Mouse (Mus musculus): ENCODE data around the gene Setd7. TPM values are rescaled to one million over a fixed set of nuclear protein-coding genes. Genes with fewer than 3 reads are reported as not detected.
A peak's percentile ranks its signal among the peaks of the same experiment; 100 is the strongest.

Setd7 gene
- polyA plus RNA-seq, 1 experiment from 2014 or later, result 3.6 TPM

DNA sequence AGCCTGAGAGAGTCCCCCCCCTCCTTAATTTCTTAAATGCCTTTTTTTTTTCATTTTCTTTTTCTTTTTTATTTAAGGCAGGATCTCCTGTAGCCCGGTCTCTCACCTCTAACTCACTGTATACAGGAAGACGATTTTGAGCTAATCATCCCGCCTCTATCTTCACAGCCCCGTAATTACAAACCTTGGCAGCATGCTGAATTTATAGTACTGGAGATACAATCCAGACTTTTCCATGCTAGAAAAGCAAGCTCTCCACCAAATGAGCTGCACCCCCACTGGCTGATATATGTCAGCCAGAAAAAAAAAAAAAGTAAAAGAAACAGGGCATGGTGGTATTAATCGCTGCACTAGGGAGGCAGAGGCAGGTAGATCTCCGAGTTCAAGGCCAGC is 1.3 kb upstream of the Setd7 start:
- H3K27ac ChIP-seq (replicated peaks; ENCODE audit: low read depth, low read length), result no peak overlapping the region
- peaks cover 14% of the 10 kb centered on the region for H3K4me1 ChIP-seq (ENCODE audit: control insufficient read depth, insufficient read depth, low read length)
- peak overlapping the region; percentile 91 for H3K4me2 ChIP-seq (ENCODE audit: low read length)
- H3K27me3 ChIP-seq (ENCODE audit: control insufficient read depth, insufficient read depth, low read length), result no peaks in the 10 kb centered on the region
- no peaks in the 10 kb centered on the region for H3K36me3 ChIP-seq (ENCODE audit: control insufficient read depth, insufficient read depth, low read length)
- 77% methylated on average over 6 of the region's 6 CpGs for WGBS
- DNase-seq (no peak), ATAC-seq (ENCODE audit: low FRiP score, low TSS enrichment) (no peak)
- H3K9me3 ChIP-seq (ENCODE audit: control insufficient read depth, low read length), result no peaks in the 10 kb centered on the region
- H3K9ac ChIP-seq (replicated peaks; ENCODE audit: low read length), result no peak overlapping the region
- no peak overlapping the region for H3K4me3 ChIP-seq (replicated peaks; ENCODE audit: low read depth, low read length)

DNA sequence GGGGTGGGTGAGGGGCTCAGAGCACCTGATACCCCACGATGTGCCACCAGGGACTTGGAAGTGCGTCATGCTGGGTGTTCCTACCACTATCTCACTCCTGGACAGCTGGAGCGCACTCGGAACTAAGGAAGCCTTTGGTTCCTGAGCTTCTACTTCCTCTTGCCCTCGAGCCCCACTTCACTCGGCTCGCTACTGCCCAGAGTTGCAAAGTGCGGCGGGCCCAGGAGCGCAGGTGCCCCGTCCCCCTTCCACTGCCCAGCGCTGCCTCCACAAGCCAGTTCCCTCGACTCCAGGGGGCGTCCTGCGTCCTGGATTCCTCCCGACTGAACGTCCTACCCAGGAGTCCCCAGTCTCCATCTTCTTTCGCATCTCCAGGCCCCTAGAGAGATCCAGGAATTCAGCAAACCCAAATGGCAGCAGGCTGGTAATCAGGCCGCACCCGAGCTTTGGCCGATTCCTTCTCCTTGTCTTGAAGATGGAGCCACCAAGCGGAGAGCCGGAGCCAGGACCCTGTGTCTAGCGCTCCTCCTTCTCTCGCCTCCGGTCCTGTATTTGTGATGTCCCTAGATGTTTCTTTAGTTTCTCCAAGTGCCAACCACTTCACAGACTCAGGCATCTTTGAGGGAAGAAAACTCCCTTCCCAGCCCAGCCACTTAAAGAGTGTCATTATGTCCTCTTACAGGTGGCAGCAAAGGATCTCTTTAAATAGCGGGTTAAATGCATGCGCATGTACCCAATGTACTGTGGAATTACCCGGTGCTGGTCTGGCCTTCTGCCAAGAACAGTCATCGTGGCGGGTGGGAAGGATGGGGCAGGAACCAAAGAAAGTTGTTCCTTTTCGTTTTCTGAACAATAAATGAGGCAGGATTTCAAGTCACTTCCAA is 672 bp upstream of the Setd7 start:
- H3K36me3 ChIP-seq (ENCODE audit: control insufficient read depth, insufficient read depth, low read length), result no peaks in the 10 kb centered on the region
- H3K27me3 ChIP-seq (ENCODE audit: control insufficient read depth, insufficient read depth, low read length), result no peaks in the 10 kb centered on the region
- H3K4me3 ChIP-seq (replicated peaks; ENCODE audit: low read depth, low read length), result peak overlapping the region; percentile 86
- ATAC-seq (ENCODE audit: low FRiP score, low TSS enrichment), result peak; percentile 53
- H3K9ac ChIP-seq (replicated peaks; ENCODE audit: low read length), result peak overlapping the region; percentile 97
- under 1% methylated on average over 32 of the region's 32 CpGs for WGBS
- no peaks in the 10 kb centered on the region for H3K9me3 ChIP-seq (ENCODE audit: control insufficient read depth, low read length)
- DNase-seq, result peak; percentile 82
- H3K4me1 ChIP-seq (ENCODE audit: control insufficient read depth, insufficient read depth, low read length), result peaks cover 14% of the 10 kb centered on the region
- H3K27ac ChIP-seq (replicated peaks; ENCODE audit: low read depth, low read length), result peak overlapping the region; percentile 94
- H3K4me2 ChIP-seq (ENCODE audit: low read length), result peak overlapping the region; percentile 91

DNA sequence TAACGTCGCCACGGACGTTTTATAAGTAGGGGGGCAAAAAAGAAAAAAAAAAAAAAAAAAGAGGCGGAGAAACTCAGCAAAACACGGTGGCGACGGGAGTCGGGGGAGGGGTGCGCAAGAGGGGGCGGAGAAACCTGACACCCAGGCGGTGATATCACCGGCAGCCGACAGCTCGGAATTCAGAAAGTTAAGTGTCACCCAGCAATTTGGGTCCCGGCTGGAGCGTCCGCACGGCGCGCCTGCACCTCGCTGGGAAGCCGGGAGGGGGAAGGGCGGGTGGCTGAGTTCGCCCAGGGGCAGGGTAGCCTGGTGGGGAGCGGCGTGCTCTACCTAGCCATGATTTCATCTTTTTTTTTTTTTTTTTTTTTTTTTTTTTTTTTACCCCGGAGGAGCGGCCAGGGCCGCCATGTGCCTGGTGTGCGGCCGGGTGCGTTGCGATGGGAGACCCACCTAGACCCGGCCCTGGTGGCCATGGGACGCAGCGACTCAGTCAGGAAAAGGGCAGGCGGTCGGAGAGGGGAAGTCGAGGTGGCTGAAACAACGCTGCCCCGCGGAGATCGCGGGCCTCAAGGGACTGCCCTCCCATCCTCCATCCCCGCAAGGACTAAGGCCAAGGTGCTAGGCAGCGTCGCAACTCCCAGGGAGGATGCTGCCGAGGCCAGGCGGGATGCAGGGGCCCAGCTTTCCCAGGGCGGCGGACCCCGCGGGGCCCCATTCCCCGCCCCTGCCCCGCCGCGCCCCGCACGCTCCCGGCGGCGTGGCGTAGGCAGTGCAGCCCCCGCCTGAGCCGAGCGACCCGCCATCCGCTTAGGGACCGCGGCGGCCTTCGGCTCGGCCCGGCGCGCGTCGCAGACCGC is 857 bp downstream of the Setd7 start:
- Histone ChIP-seq H3K4me3 (replicated peaks; ENCODE audit: low read depth, low read length) (peak overlapping the region; percentile 86), H3K36me3 (ENCODE audit: control insufficient read depth, insufficient read depth, low read length) (no peaks in the 10 kb centered on the region), H3K4me1 (ENCODE audit: control insufficient read depth, insufficient read depth, low read length) (peaks cover 14% of the 10 kb centered on the region), H3K27me3 (ENCODE audit: control insufficient read depth, insufficient read depth, low read length) (no peaks in the 10 kb centered on the region), H3K9ac (replicated peaks; ENCODE audit: low read length) (peak overlapping the region; percentile 97), H3K27ac (replicated peaks; ENCODE audit: low read depth, low read length) (peak overlapping the region; percentile 94), H3K9me3 (ENCODE audit: control insufficient read depth, low read length) (no peaks in the 10 kb centered on the region), H3K4me2 (ENCODE audit: low read length) (peak overlapping the region; percentile 91)
- ATAC-seq (ENCODE audit: low FRiP score, low TSS enrichment) (peak; percentile 82), DNase-seq (peak; percentile 83)
- WGBS, result under 1% methylated on average over 76 of the region's 80 CpGs

DNA sequence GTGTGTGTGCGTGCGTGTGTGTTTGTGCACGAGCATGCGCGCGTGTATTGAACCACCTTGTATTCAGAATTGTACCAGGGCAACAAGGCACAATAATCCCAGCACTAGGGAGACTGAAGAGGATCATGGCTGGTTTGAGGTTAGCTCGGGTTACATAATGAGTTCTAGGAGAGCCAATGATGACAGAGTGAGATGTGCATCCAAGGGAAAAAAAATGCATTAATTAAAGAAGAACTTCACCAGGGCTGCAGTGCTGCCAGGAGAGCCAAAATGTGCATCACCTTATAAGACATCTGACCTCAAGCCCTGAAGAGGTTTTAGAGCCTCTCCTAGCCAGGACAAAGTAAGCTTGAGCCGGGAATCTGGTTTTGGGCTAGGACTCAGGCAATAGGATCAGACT is 5.1 kb downstream of the Setd7 start:
- no peak for ATAC-seq (ENCODE audit: low FRiP score, low TSS enrichment)

DNA sequence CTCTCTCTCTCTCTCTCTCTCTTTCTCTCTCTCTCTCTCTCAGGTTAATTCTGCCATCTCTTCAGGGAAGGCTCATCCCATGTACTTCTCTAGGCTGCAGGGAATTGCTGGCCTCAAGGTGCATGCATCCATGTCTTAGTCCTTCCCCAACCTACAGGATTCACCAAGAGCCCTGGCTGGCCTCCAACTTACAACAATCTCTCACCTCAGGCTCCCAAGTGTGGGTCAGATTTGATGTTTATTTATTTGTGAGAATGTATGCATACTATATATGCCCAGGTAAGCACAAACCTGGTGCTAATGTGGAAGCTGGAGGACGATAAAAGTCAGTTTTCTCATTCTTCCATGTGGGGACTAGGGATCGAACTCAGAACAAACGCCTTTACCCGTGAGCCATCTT is 5.8 kb downstream of the Setd7 start:
- peaks cover 15% of the 10 kb centered on the region for H3K4me1 ChIP-seq (ENCODE audit: control insufficient read depth, insufficient read depth, low read length)
- ATAC-seq (ENCODE audit: low FRiP score, low TSS enrichment), result no peak

More for the DNA sequence above, 5.1 kb downstream of the Setd7 start:
- Histone ChIP-seq H3K4me2 (ENCODE audit: low read length) (no peak overlapping the region), H3K27me3 (ENCODE audit: control insufficient read depth, insufficient read depth, low read length) (no peaks in the 10 kb centered on the region), H3K9ac (replicated peaks; ENCODE audit: low read length) (no peak overlapping the region), H3K27ac (replicated peaks; ENCODE audit: low read depth, low read length) (no peak overlapping the region), H3K4me3 (replicated peaks; ENCODE audit: low read depth, low read length) (no peak overlapping the region), H3K9me3 (ENCODE audit: control insufficient read depth, low read length) (no peaks in the 10 kb centered on the region), H3K4me1 (ENCODE audit: control insufficient read depth, insufficient read depth, low read length) (peaks cover 15% of the 10 kb centered on the region), H3K36me3 (ENCODE audit: control insufficient read depth, insufficient read depth, low read length) (no peaks in the 10 kb centered on the region)
- WGBS, result 70% methylated on average over 8 of the region's 8 CpGs
- DNase-seq, result no peak

DNA sequence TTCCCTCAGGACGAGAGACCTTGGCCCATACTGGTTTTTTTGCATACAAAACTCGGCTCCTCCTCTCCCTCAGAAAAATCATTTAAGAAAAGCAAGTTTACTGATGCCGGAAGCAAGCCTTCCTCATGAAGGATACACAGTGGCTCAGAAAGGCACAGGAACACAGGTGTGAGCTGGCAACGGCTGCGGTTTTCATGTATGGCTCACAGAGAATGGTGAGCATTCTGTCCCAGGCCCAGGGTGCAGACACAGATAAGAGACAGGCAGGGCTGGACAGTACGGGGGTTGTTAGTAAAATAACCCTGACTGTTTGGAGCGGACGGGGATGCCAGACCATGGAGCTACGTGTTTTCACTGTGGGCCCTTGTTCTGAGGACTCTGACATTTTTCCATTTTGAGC is 6.6 kb downstream of the Setd7 start:
- H3K4me1 ChIP-seq (ENCODE audit: control insufficient read depth, insufficient read depth, low read length), result peaks cover 14% of the 10 kb centered on the region
- 87% methylated on average over 9 of the region's 9 CpGs for WGBS
- no peaks in the 10 kb centered on the region for H3K27me3 ChIP-seq (ENCODE audit: control insufficient read depth, insufficient read depth, low read length)
- H3K27ac ChIP-seq (replicated peaks; ENCODE audit: low read depth, low read length), result 0 out of 2 replicates have a peak overlapping the region, but pooled peaks have one; percentile 9
- ATAC-seq (ENCODE audit: low FRiP score, low TSS enrichment) (no peak), DNase-seq (no peak)
- no peak overlapping the region for H3K4me2 ChIP-seq (ENCODE audit: low read length)
- H3K36me3 ChIP-seq (ENCODE audit: control insufficient read depth, insufficient read depth, low read length), result peaks cover 12% of the 10 kb centered on the region
- no peak overlapping the region for H3K4me3 ChIP-seq (replicated peaks; ENCODE audit: low read depth, low read length)
- H3K9ac ChIP-seq (replicated peaks; ENCODE audit: low read length), result no peak overlapping the region
- no peaks in the 10 kb centered on the region for H3K9me3 ChIP-seq (ENCODE audit: control insufficient read depth, low read length)

More for the DNA sequence above, 5.8 kb downstream of the Setd7 start:
- H3K27ac ChIP-seq (replicated peaks; ENCODE audit: low read depth, low read length), result no peak overlapping the region
- H3K4me3 ChIP-seq (replicated peaks; ENCODE audit: low read depth, low read length), result no peak overlapping the region
- no peaks in the 10 kb centered on the region for H3K9me3 ChIP-seq (ENCODE audit: control insufficient read depth, low read length)
- peaks cover 4% of the 10 kb centered on the region for H3K36me3 ChIP-seq (ENCODE audit: control insufficient read depth, insufficient read depth, low read length)
- no peak overlapping the region for H3K4me2 ChIP-seq (ENCODE audit: low read length)
- no peak overlapping the region; the same call in 1 of the 2 replicates for H3K9ac ChIP-seq (replicated peaks; ENCODE audit: low read length)
- H3K27me3 ChIP-seq (ENCODE audit: control insufficient read depth, insufficient read depth, low read length), result no peaks in the 10 kb centered on the region
- 86% methylated on average over 4 of the region's 4 CpGs for WGBS
- DNase-seq, result no peak

DNA sequence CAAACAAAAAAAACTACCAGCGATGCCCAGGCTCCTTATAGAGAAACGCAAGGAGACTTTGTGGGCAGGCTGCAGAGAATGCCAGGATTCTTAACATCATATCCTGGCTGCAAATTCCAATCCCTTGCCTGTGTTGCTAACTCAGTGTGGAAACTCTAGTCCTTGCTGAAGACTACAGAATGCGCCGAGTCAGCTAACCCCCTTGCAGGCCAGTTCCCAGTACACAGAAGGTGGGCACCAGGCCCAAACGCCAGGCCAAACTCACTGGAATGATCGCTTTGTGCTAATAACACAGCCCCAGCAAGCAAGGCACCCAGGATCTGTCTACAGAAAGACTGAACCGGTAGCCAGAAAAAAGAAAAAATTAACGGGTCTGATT is 7.2 kb downstream of the Setd7 start:
- ATAC-seq (ENCODE audit: low FRiP score, low TSS enrichment), result no peak

DNA sequence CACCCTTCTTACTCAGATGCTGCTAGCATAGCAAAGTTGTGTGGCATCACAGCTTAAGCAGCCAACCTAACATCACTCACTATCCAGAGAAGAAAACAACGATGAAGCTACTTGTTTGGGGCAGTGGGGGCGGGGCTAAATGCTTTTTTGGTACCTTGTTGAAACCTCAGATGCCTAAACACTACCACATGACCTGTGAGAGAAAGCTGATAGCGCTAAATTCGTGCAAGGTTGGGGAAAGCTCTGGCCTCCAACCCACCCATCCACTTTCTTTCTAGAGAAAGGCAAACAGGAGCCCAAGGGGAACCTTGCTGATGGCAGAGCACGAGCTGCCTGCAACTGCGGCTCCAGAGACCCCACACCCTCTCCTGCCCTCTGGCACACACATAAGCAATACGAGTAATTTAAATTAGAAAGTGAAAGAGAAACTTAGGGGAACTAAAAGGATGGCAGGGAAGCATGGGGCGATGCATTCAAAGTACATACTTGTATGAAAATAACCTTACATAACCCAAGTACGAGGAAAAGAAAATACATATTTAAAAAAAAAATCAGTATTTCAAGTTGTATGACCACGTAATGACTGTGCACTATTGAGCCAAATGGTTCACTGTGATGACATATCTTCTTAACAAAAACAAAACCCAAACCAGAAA is 7.7 kb downstream of the Setd7 start:
- no peak for ATAC-seq (ENCODE audit: low FRiP score, low TSS enrichment)
- Histone ChIP-seq H3K27ac (replicated peaks; ENCODE audit: low read depth, low read length) (no peak overlapping the region), H3K4me3 (replicated peaks; ENCODE audit: low read depth, low read length) (no peak overlapping the region), H3K36me3 (ENCODE audit: control insufficient read depth, insufficient read depth, low read length) (peaks cover 22% of the 10 kb centered on the region), H3K9me3 (ENCODE audit: control insufficient read depth, low read length) (no peaks in the 10 kb centered on the region), H3K27me3 (ENCODE audit: control insufficient read depth, insufficient read depth, low read length) (no peaks in the 10 kb centered on the region), H3K4me1 (ENCODE audit: control insufficient read depth, insufficient read depth, low read length) (peaks cover 5% of the 10 kb centered on the region; the same call in 1 of the 2 replicates), H3K9ac (replicated peaks; ENCODE audit: low read length) (no peak overlapping the region), H3K4me2 (ENCODE audit: low read length) (no peak overlapping the region)
- WGBS, result 61% methylated on average over 10 of the region's 10 CpGs
- no peak for DNase-seq

More for the DNA sequence above, 7.2 kb downstream of the Setd7 start:
- Histone ChIP-seq H3K9ac (replicated peaks; ENCODE audit: low read length) (no peak overlapping the region), H3K27ac (replicated peaks; ENCODE audit: low read depth, low read length) (0 out of 2 replicates have a peak overlapping the region, but pooled peaks have one; percentile 9), H3K4me1 (ENCODE audit: control insufficient read depth, insufficient read depth, low read length) (peaks cover 9% of the 10 kb centered on the region), H3K36me3 (ENCODE audit: control insufficient read depth, insufficient read depth, low read length) (peaks cover 16% of the 10 kb centered on the region), H3K4me3 (replicated peaks; ENCODE audit: low read depth, low read length) (no peak overlapping the region), H3K4me2 (ENCODE audit: low read length) (no peak overlapping the region), H3K9me3 (ENCODE audit: control insufficient read depth, low read length) (no peaks in the 10 kb centered on the region), H3K27me3 (ENCODE audit: control insufficient read depth, insufficient read depth, low read length) (no peaks in the 10 kb centered on the region)
- 71% methylated on average over 8 of the region's 8 CpGs for WGBS
- peak; percentile 57 for DNase-seq
